In genomic region chr1:82283901-82284301, GRCm38 (mm10) we compare ENCODE assay signal across 11 mouse cellular contexts. TPM values are rescaled to one million over a fixed set of nuclear protein-coding genes. Genes with fewer than 3 reads are reported as not detected.
DNase-seq lines count a peak whose midpoint lies in the region; ATAC-seq and TF ChIP-seq lines count a peak whose summit lies in the region.
"Had no signal": no experiment of that assay in that cellular context is flagged by ENCODE, and none has a peak within 500 bp of the region (broad histone marks: within the 10 kb centered on the region; RNA-seq: fewer than 3 reads in every experiment).

No protein-coding gene starts in this region.

- H3K27ac ChIP-seq in cerebellum, adult 2 months (ENCODE audit: insufficient read depth, low read length): peak overlapping the region; percentile 90
- H3K27ac ChIP-seq in embryonic facial prominence, embryonic 15.5 days (replicated peaks): peak overlapping the region; percentile 95
- peak overlapping the region; percentile 93 for H3K27ac ChIP-seq in hindbrain, embryonic 16.5 days (ENCODE audit: low read depth, low read length)
- H3K27ac ChIP-seq in liver, embryonic 16.5 days (ENCODE audit: low read length): peak overlapping the region; percentile 82
- H3K27ac ChIP-seq in small intestine, adult 2 months (ENCODE audit: insufficient read depth, low read depth, low read length): peak overlapping the region; percentile 47; the same call in 1 of the 2 replicates

- TF ChIP-seq POLR2A in cerebellum, adult 2 months (IDR thresholded peaks at IDR 0.05; ENCODE audit: borderline replicate concordance, insufficient read depth, low read length): no peak
- TF ChIP-seq POLR2A in small intestine, adult 2 months (IDR thresholded peaks at IDR 0.05; ENCODE audit: low read depth, low read length): no peak

- peak overlapping the region; percentile 87 for H3K4me3 ChIP-seq in cerebellum, adult 2 months (replicated peaks; ENCODE audit: insufficient read depth, low read depth, low read length)
- H3K4me3 ChIP-seq in E14TG2a.4 (replicated peaks; ENCODE audit: low read length): peak overlapping the region; percentile 61; the same call in 1 of the 2 replicates
- peak overlapping the region; percentile 63 for H3K4me3 ChIP-seq in embryonic facial prominence, embryonic 15.5 days (replicated peaks)
- H3K4me3 ChIP-seq in hindbrain, embryonic 16.5 days (ENCODE audit: low read length): peak overlapping the region; percentile 54
- H3K4me3 ChIP-seq in liver, embryonic 16.5 days (ENCODE audit: low read depth, low read length): peak overlapping the region; percentile 66
- 0 out of 2 replicates have a peak overlapping the region, but pooled peaks have one; percentile 19 for H3K4me3 ChIP-seq in small intestine, adult 2 months (ENCODE audit: low read depth, low read length)

- peak overlapping the region; percentile 50; the same call in 1 of the 2 replicates for H3K9ac ChIP-seq in embryonic facial prominence, embryonic 15.5 days
- peak overlapping the region; percentile 76 for H3K9ac ChIP-seq in hindbrain, embryonic 16.5 days (ENCODE audit: low read depth, low read length)
- peak overlapping the region; percentile 78 for H3K9ac ChIP-seq in liver, embryonic 16.5 days (ENCODE audit: low read depth, low read length)

- H3K36me3 ChIP-seq in E14TG2a.4 (ENCODE audit: insufficient read depth, low read length): no peaks in the 10 kb centered on the region
- H3K36me3 ChIP-seq in embryonic facial prominence, embryonic 15.5 days: peaks cover 10% of the 10 kb centered on the region; the same call in 1 of the 2 replicates
- H3K36me3 ChIP-seq in hindbrain, embryonic 16.5 days (ENCODE audit: control insufficient read depth, insufficient read depth, low read length): peaks cover 7% of the 10 kb centered on the region; the same call in 1 of the 2 replicates
- H3K36me3 ChIP-seq in liver, embryonic 16.5 days (ENCODE audit: control insufficient read depth, insufficient read depth): no peaks in the 10 kb centered on the region
- H3K36me3 ChIP-seq in small intestine, adult 2 months (ENCODE audit: control insufficient read depth, insufficient read depth, low read length): no peaks in the 10 kb centered on the region

- peaks cover 24% of the 10 kb centered on the region for H3K4me1 ChIP-seq in cerebellum, adult 2 months (ENCODE audit: control insufficient read depth, insufficient read depth, low read length)
- H3K4me1 ChIP-seq in E14TG2a.4 (replicated peaks; ENCODE audit: low read depth, low read length): peaks cover 25% of the 10 kb centered on the region
- peaks cover 32% of the 10 kb centered on the region for H3K4me1 ChIP-seq in embryonic facial prominence, embryonic 15.5 days
- peaks cover 42% of the 10 kb centered on the region for H3K4me1 ChIP-seq in hindbrain, embryonic 16.5 days (ENCODE audit: control insufficient read depth, insufficient read depth, low read depth, low read length)
- H3K4me1 ChIP-seq in liver, embryonic 16.5 days (ENCODE audit: control insufficient read depth, low read depth, low read length): peaks cover 6% of the 10 kb centered on the region; the same call in 1 of the 2 replicates
- peaks cover 2% of the 10 kb centered on the region; the same call in 1 of the 2 replicates for H3K4me1 ChIP-seq in small intestine, adult 2 months (ENCODE audit: control insufficient read depth, insufficient read depth, insufficient read length, low read length)

- H3K27me3 ChIP-seq in cerebellum, adult 2 months (ENCODE audit: control insufficient read depth, insufficient read depth, low read length): no peaks in the 10 kb centered on the region
- H3K27me3 ChIP-seq in E14TG2a.4 (ENCODE audit: insufficient read depth, low read length): peaks cover 35% of the 10 kb centered on the region
- H3K27me3 ChIP-seq in embryonic facial prominence, embryonic 15.5 days: no peaks in the 10 kb centered on the region
- no peaks in the 10 kb centered on the region for H3K27me3 ChIP-seq in hindbrain, embryonic 16.5 days (replicated peaks; ENCODE audit: control insufficient read depth, insufficient read depth, low read length)
- peaks cover 4% of the 10 kb centered on the region for H3K27me3 ChIP-seq in liver, embryonic 16.5 days (ENCODE audit: control insufficient read depth, insufficient read depth, low read depth, low read length)
- H3K27me3 ChIP-seq in small intestine, adult 2 months (ENCODE audit: control insufficient read depth, insufficient read depth, low read length): no peaks in the 10 kb centered on the region
- H3K27me3 ChIP-seq: CH12.LX had no signal

- WGBS in cerebellum, adult 2 months: 14% methylated on average over 1 of the region's 1 CpGs
- 5% methylated on average over 1 of the region's 1 CpGs for WGBS in embryonic facial prominence, embryonic 15.5 days
- WGBS in hindbrain, embryonic 16.5 days: 0% methylated on average over 1 of the region's 1 CpGs
- WGBS in liver, embryonic 16.5 days (ENCODE audit: insufficient replicate concordance): 64% methylated on average over 1 of the region's 1 CpGs
- WGBS in small intestine, adult 2 months: 78% methylated on average over 1 of the region's 1 CpGs

- no peak for TF ChIP-seq CTCF in cerebellum, adult 2 months (IDR thresholded peaks at IDR 0.05; ENCODE audit: borderline replicate concordance, insufficient read depth, low read depth, low read length)
- TF ChIP-seq CTCF in E14TG2a.4 (conservative IDR thresholded peaks at IDR 0.05; ENCODE audit: low read length): no peak
- TF ChIP-seq CTCF in small intestine, adult 2 months (IDR thresholded peaks at IDR 0.05; ENCODE audit: extremely low read depth, insufficient read length, insufficient replicate concordance, low read depth, low read length): no peak

- H3K4me2 ChIP-seq in embryonic facial prominence, embryonic 15.5 days (replicated peaks): peak overlapping the region; percentile 69
- H3K4me2 ChIP-seq in hindbrain, embryonic 16.5 days (ENCODE audit: low read length): peak overlapping the region; percentile 83
- H3K4me2 ChIP-seq in liver, embryonic 16.5 days (ENCODE audit: low read depth, low read length): peak overlapping the region; percentile 92

- H3K9me3 ChIP-seq in E14TG2a.4 (ENCODE audit: low read length): no peaks in the 10 kb centered on the region
- H3K9me3 ChIP-seq in embryonic facial prominence, embryonic 15.5 days (replicated peaks): no peaks in the 10 kb centered on the region
- H3K9me3 ChIP-seq in hindbrain, embryonic 16.5 days (ENCODE audit: control insufficient read depth, low read length): no peaks in the 10 kb centered on the region
- H3K9me3 ChIP-seq in liver, embryonic 16.5 days (replicated peaks; ENCODE audit: control insufficient read depth, low read length): no peaks in the 10 kb centered on the region

- ATAC-seq in embryonic facial prominence, embryonic 15.5 days (ENCODE audit: insufficient number of reproducible peaks, low FRiP score, low TSS enrichment, low read depth): no peak
- peak; percentile 17; the same call in 1 of the 2 replicates for ATAC-seq in hindbrain, embryonic 16.5 days
- peak; percentile 25; the same call in 1 of the 2 replicates for ATAC-seq in liver, embryonic 16.5 days (ENCODE audit: low read depth)
- no peak for ATAC-seq in monocyte, adult 5-6 weeks (replicated peaks; ENCODE audit: insufficient number of reproducible peaks, low FRiP score, low TSS enrichment, poor library complexity, severe bottlenecking)

- DNase-seq in cerebellum, adult 2 months: peak; percentile 46 to 48
- no peak for DNase-seq in cerebellum, adult 11 months

RNA-seq across cellular contexts. Expression of gene Irs1, which starts 7.3 kb away (rescaled TPM):
- 10.5 and 10.6 TPM in 2 replicates for polyA plus RNA-seq in cerebellum, adult 2 months (2012; rRNA removed)
- polyA plus RNA-seq in embryonic facial prominence, embryonic 15.5 days (2015; fragmentation: Nextera tagmentation; extraction: Ambion mirVana): 10.8 and 12.0 TPM in 2 replicates
- 7.2 and 9.6 TPM in 2 replicates for polyA plus RNA-seq in hindbrain, embryonic 16.5 days (2015; fragmentation: Nextera tagmentation; extraction: Ambion mirVana)
- polyA plus RNA-seq in liver, embryonic 16.5 days (2015; fragmentation: Nextera tagmentation; extraction: Ambion mirVana): 1.5 and 1.7 TPM in 2 replicates
- polyA plus RNA-seq in small intestine, adult 2 months (2012; rRNA removed): 0.95 and 1.1 TPM in 2 replicates
- 0.21 TPM in 1 of 3 replicates, not detected in the others for total RNA-seq in monocyte, adult 5-6 weeks (2017)
- total RNA-seq: CH12.LX had no signal

RNA-seq across cellular contexts. Expression of gene Rhbdd1, which starts 32.4 kb away (rescaled TPM):
- 10.7 and 11.6 TPM in 2 replicates for polyA plus RNA-seq in cerebellum, adult 2 months (2012; rRNA removed)
- 9.1 and 10.3 TPM in 2 replicates for polyA plus RNA-seq in embryonic facial prominence, embryonic 15.5 days (2015; fragmentation: Nextera tagmentation; extraction: Ambion mirVana)
- polyA plus RNA-seq in hindbrain, embryonic 16.5 days (2015; fragmentation: Nextera tagmentation; extraction: Ambion mirVana): 3.8 and 4.5 TPM in 2 replicates
- 9.1 and 10.2 TPM in 2 replicates for polyA plus RNA-seq in liver, embryonic 16.5 days (2015; fragmentation: Nextera tagmentation; extraction: Ambion mirVana)
- polyA plus RNA-seq in small intestine, adult 2 months (2012; rRNA removed): 3.0 and 4.9 TPM in 2 replicates
- total RNA-seq in monocyte, adult 5-6 weeks (2017): 20.5 to 28.8 TPM (median 20.9 TPM) in 3 replicates

RNA-seq across cellular contexts. Expression of gene Gm9747, which starts 51.0 kb away (rescaled TPM):
- not detected in 2 replicates for polyA plus RNA-seq in cerebellum, adult 2 months (2012; rRNA removed)
- polyA plus RNA-seq in embryonic facial prominence, embryonic 15.5 days (2015; fragmentation: Nextera tagmentation; extraction: Ambion mirVana): 34.4 and 38.8 TPM in 2 replicates
- polyA plus RNA-seq in hindbrain, embryonic 16.5 days (2015; fragmentation: Nextera tagmentation; extraction: Ambion mirVana): 27.2 and 33.1 TPM in 2 replicates
- polyA plus RNA-seq in liver, embryonic 16.5 days (2015; fragmentation: Nextera tagmentation; extraction: Ambion mirVana): 4.5 and 6.6 TPM in 2 replicates
- polyA plus RNA-seq in small intestine, adult 2 months (2012; rRNA removed): not detected in 2 replicates
- not detected in 3 replicates for total RNA-seq in monocyte, adult 5-6 weeks (2017)
- total RNA-seq: CH12.LX; gastrocnemius, postnatal 4 days had no signal
- polyA plus RNA-seq: spleen, adult 2 months had no signal

Comparison
In these comparisons a context has a peak if more than half of its experiments do, and no peak if none do; other contexts are left out.
1. H3K4me3 ChIP-seq: peak in every context shown above with its lines; median percentile 87 in cerebellum, adult 2 months; 66 in liver, embryonic 16.5 days; 63 in embryonic facial prominence, embryonic 15.5 days; 61 in E14TG2a.4; 54 in hindbrain, embryonic 16.5 days; 19 in small intestine, adult 2 months.
2. ATAC-seq: peak in hindbrain, embryonic 16.5 days (single experiment) and liver, embryonic 16.5 days (single experiment); none in embryonic facial prominence, embryonic 15.5 days (single experiment) and monocyte, adult 5-6 weeks (single experiment).
3. Peak in every context shown above with its lines, with median percentiles within 50 percentile points of each other: H3K27ac ChIP-seq, H3K4me2 ChIP-seq and H3K9ac ChIP-seq.